Comparison of ENCODE assay signal across 10 mouse cellular contexts in the genomic region with DNA sequence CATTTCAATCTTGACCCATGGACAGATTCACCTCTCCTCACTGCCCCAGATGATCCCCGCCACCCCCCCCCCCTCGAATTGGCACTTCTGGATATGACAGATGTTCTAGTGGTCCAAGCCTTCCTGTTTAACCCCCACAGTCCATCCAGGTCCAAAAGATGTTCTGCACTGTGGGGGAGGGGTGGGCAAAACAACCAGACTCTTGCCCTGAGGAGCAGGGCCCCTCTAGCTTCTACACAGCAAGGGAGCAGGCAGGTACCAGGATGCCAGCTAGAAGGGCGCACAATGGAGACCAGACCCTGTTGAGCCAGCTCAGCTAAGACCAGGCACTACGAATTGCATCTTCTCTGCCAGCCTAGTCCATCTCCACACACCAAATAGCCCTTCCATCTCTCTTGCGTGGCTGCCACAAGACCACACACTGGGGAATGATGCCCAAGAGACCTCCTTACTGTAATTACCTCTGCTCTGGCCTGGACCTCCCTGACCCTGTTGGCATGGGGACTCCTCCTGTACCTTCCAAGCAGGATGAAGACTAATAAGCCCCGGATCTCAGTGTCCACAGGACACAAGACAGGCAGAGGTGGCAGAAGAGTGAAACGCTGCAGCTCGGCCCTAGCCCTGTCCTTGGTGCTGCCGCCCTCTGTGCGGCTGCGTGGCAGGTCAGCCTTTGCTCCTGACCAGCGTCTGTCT. TPM values are rescaled to one million over a fixed set of nuclear protein-coding genes. Genes with fewer than 3 reads are reported as not detected.
DNase-seq lines count a peak whose midpoint lies in the region; ATAC-seq and TF ChIP-seq lines count a peak whose summit lies in the region.
"Had no signal": no experiment of that assay in that cellular context is flagged by ENCODE, and none has a peak within 500 bp of the region (broad histone marks: within the 10 kb centered on the region; RNA-seq: fewer than 3 reads in every experiment).

No protein-coding gene starts in this region.

- no peaks in the 10 kb centered on the region for H3K27me3 ChIP-seq in hindbrain, postnatal 0 days (ENCODE audit: insufficient read depth, low read length)

- H3K4me1 ChIP-seq in hindbrain, postnatal 0 days (ENCODE audit: insufficient read depth, low read length), result peaks cover 13% of the 10 kb centered on the region; the same call in 1 of the 2 replicates

- DNase-seq in ovary, postnatal 36 days (ENCODE audit: low spot score), result peak; percentile 33
- DNase-seq in ovary, postnatal 10 days (ENCODE audit: low spot score), result no peak
- peak; percentile 62 for DNase-seq in embryo, embryonic 9.5 days (ENCODE audit: extremely low spot score)
- no peak for DNase-seq in hindbrain, postnatal 0 days (ENCODE audit: low spot score)
- no peak for DNase-seq in spleen, postnatal 4 days (ENCODE audit: low spot score in 2 of 2)
- no peak for DNase-seq in heart, postnatal 25 days (ENCODE audit: low spot score)
- DNase-seq: gastrocnemius, postnatal 10 days; kidney, adult 18-20 months had no signal

- peak overlapping the region; percentile 83 for H3K4me2 ChIP-seq in hindbrain, postnatal 0 days (ENCODE audit: low read depth, low read length)

- H3K9ac ChIP-seq in hindbrain, postnatal 0 days (replicated peaks; ENCODE audit: low read length), result peak overlapping the region; percentile 88; the same call in 1 of the 2 replicates
- H3K9ac ChIP-seq: liver, embryonic 14.5 days had no signal

- H3K27ac ChIP-seq in hindbrain, postnatal 0 days, result peak overlapping the region; percentile 93; the same call in 1 of the 2 replicates
- H3K27ac ChIP-seq: liver, embryonic 14.5 days had no signal

- intact Hi-C loops in heart, postnatal 25 days (cut with DNase I), result no loop called here

- no peaks in the 10 kb centered on the region for H3K36me3 ChIP-seq in hindbrain, postnatal 0 days (ENCODE audit: insufficient read depth, low read length)

- H3K9me3 ChIP-seq in hindbrain, postnatal 0 days (ENCODE audit: low read length), result no peaks in the 10 kb centered on the region

- 29% methylated on average over 12 of the region's 12 CpGs for WGBS in hindbrain, postnatal 0 days

- H3K4me3 ChIP-seq in hindbrain, postnatal 0 days (ENCODE audit: low read length), result peak overlapping the region; percentile 81

- no peak for TF ChIP-seq CTCF in hindbrain, postnatal 0 days (IDR thresholded peaks at IDR 0.05; ENCODE audit: low read depth)

- ATAC-seq in hindbrain, postnatal 0 days, result no peak
- ATAC-seq in frontal cortex, adult (ENCODE audit: low TSS enrichment), result no peak

RNA-seq across cellular contexts. Expression of gene Rbfox3, which starts 5.1 kb away (rescaled TPM):
- total RNA-seq in hindbrain, postnatal 0 days (2014; rRNA removed), result 50.0 and 52.6 TPM in 2 replicates
- 75.5 and 76.8 TPM in 2 replicates for polyA plus RNA-seq in hindbrain, postnatal 0 days (2015; fragmentation: Nextera tagmentation; extraction: Ambion mirVana)
- total RNA-seq in heart, postnatal 25 days (2021), result under 1 TPM; 0.08 TPM

Comparison
In these comparisons a context has a peak if more than half of its experiments do, and no peak if none do; other contexts are left out.
1. DNase-seq: peak in ovary, postnatal 36 days (single experiment) and embryo, embryonic 9.5 days (single experiment); none in ovary, postnatal 10 days (single experiment), hindbrain, postnatal 0 days (single experiment), spleen, postnatal 4 days (0 of 2) and heart, postnatal 25 days (single experiment).
2. RNA of gene Rbfox3, which starts 5.1 kb away (total RNA-seq): 50.0 to 52.6 TPM in hindbrain, postnatal 0 days; 0.08 TPM in heart, postnatal 25 days; every median in the first group is over 10 times any median in the second.